Mouse (Mus musculus): ENCODE measurements around the gene Slc30a5. TPM values are rescaled to one million over a fixed set of nuclear protein-coding genes. Genes with fewer than 3 reads are reported as not detected.
"Not testable (repeated sequence)": the region's sequence is repeated elsewhere in the genome, so short reads cannot be mapped to it uniquely, and the experiment has no call there.

Slc30a5 gene
- polyA plus RNA-seq, 1 experiment from 2014 or later = 38.5 TPM

DNA sequence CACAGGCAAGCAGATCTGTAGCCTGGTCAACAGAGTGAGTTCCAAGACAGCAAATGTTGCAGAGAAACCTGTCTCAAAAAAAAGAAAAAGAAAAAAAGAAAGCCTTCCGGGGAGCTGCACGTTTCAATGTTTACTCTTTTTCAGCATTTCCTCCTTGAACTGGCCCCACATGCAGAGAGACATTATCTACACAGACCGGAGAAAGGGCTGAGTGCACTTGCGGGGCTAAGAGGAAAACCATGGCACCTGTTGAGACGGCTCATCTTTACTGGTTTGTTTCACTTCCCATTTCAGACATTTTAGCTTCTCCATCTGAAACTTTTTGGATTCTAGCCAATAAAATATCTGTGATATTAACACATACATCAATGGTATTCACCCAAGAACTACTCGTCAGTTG is 8.9 kb downstream of the Slc30a5 start:
- Histone ChIP-seq H3K36me3 (ENCODE audit: control insufficient read depth, insufficient read depth, low read length) (peaks cover 88% of the 10 kb centered on the region), H3K9me3 (ENCODE audit: control insufficient read depth, low read length) (no peaks in the 10 kb centered on the region), H3K27me3 (ENCODE audit: control insufficient read depth, insufficient read depth, low read length) (no peaks in the 10 kb centered on the region), H3K4me2 (ENCODE audit: low read length) (no peak overlapping the region), H3K4me1 (ENCODE audit: control insufficient read depth in 2 of 2, insufficient read depth in 2 of 2, low read length in 2 of 2) (no peaks in the 10 kb centered on the region), H3K27ac (replicated peaks in 1 of 2; ENCODE audit: control insufficient read depth in 1 of 2, insufficient read depth in 1 of 2, low read depth in 2 of 2, low read length in 2 of 2) (no peak overlapping the region), H3K4me3 (ENCODE audit: control insufficient read depth in 1 of 2, insufficient read depth in 1 of 2, low read depth in 1 of 2, low read length in 2 of 2) (no peak overlapping the region), H3K9ac (ENCODE audit: low read length) (no peak overlapping the region)
- 74% methylated on average over 6 of the region's 6 CpGs for WGBS
- no peak for ATAC-seq (ENCODE audit: insufficient number of reproducible peaks, insufficient read depth, low FRiP score, low read depth)

DNA sequence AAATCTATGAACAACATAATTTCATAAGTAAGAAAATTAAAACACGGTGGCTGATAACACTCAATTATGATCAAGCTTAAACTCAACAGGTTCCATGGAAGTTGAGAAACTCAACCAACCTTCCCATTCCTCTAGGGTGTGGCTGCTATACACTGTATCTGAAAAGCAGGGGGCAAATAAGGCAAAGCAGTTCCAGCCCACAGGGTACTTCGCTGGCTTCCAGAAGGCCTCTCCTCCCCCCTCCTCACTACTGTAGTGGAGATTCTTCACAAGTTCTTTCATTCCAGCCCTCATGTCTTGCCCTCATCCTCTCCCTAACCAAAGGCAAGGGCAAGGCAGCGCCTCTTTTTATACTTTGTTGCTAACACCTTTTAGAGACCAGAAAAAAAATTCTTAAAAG is 9.4 kb downstream of the Slc30a5 start:
- no peaks in the 10 kb centered on the region for H3K27me3 ChIP-seq (ENCODE audit: control insufficient read depth, insufficient read depth, low read length)
- H3K9me3 ChIP-seq (ENCODE audit: control insufficient read depth, low read length) = no peaks in the 10 kb centered on the region
- H3K4me2 ChIP-seq (ENCODE audit: low read length) = no peak overlapping the region
- H3K9ac ChIP-seq (ENCODE audit: low read length) = no peak overlapping the region
- 94% methylated on average over 3 of the region's 3 CpGs for WGBS
- H3K4me3 ChIP-seq (ENCODE audit: control insufficient read depth in 1 of 2, insufficient read depth in 1 of 2, low read depth in 1 of 2, low read length in 2 of 2) = no peak overlapping the region
- H3K36me3 ChIP-seq (ENCODE audit: control insufficient read depth, insufficient read depth, low read length) = peaks cover 92% of the 10 kb centered on the region
- no peak for ATAC-seq (ENCODE audit: insufficient number of reproducible peaks, insufficient read depth, low FRiP score, low read depth)
- H3K27ac ChIP-seq (replicated peaks in 1 of 2; ENCODE audit: control insufficient read depth in 1 of 2, insufficient read depth in 1 of 2, low read depth in 2 of 2, low read length in 2 of 2) = no peak overlapping the region
- no peaks in the 10 kb centered on the region for H3K4me1 ChIP-seq (ENCODE audit: control insufficient read depth in 2 of 2, insufficient read depth in 2 of 2, low read length in 2 of 2)

DNA sequence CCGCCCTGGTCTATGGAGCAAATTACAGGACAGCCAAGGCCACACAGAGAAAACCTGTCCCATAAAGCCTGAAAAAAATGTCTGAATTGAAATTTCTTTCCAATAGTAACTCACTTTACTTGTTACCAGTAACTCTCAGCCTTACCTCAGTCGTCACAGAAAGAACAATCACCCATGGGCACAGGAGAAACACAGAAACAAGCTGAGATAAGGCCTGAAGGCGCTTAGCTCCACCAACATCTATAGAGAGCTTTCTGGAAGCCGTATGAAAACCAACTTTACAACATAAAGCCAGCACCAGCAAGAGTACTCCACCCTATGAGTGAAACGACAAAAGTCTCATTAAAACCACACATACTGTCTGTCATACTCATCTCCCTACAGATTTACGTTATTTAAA is 18.8 kb downstream of the Slc30a5 start:
- Histone ChIP-seq H3K36me3 (ENCODE audit: control insufficient read depth, insufficient read depth, low read length) (peaks cover 90% of the 10 kb centered on the region), H3K27ac (replicated peaks in 1 of 2; ENCODE audit: control insufficient read depth in 1 of 2, insufficient read depth in 1 of 2, low read depth in 2 of 2, low read length in 2 of 2) (no peak overlapping the region), H3K4me3 (ENCODE audit: control insufficient read depth in 1 of 2, insufficient read depth in 1 of 2, low read depth in 1 of 2, low read length in 2 of 2) (no peak overlapping the region), H3K9me3 (ENCODE audit: control insufficient read depth, low read length) (no peaks in the 10 kb centered on the region), H3K27me3 (ENCODE audit: control insufficient read depth, insufficient read depth, low read length) (no peaks in the 10 kb centered on the region), H3K4me2 (ENCODE audit: low read length) (no peak overlapping the region), H3K9ac (ENCODE audit: low read length) (no peak overlapping the region), H3K4me1 (ENCODE audit: control insufficient read depth in 2 of 2, insufficient read depth in 2 of 2, low read length in 2 of 2) (no peaks in the 10 kb centered on the region)
- ATAC-seq (ENCODE audit: insufficient number of reproducible peaks, insufficient read depth, low FRiP score, low read depth) = no peak
- WGBS = 91% methylated on average over 6 of the region's 6 CpGs

DNA sequence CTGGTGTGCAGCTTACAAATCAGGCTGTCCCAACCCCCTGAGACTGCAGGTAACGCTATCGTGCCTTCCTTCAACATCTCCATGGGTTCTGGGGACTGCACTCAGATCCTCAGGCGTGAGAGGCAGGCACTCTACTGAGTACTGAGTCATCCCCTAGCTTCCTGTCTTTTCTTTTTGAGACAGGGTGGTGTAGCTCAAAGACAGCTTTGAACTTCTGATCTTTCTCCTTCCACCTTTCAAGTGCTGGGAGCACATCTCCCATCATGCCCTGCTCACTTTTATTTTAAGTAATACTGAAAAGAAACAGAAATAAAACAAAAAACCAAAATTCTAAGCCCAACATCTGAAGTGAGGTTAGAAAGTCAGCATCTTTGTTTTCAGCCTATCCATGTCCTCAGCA is 27.5 kb downstream of the Slc30a5 start:
- Histone ChIP-seq H3K4me1 (ENCODE audit: control insufficient read depth in 2 of 2, insufficient read depth in 2 of 2, low read length in 2 of 2) (no peaks in the 10 kb centered on the region), H3K9ac (ENCODE audit: low read length) (no peak overlapping the region), H3K4me3 (ENCODE audit: control insufficient read depth in 1 of 2, insufficient read depth in 1 of 2, low read depth in 1 of 2, low read length in 2 of 2) (no peak overlapping the region), H3K27me3 (ENCODE audit: control insufficient read depth, insufficient read depth, low read length) (no peaks in the 10 kb centered on the region), H3K9me3 (ENCODE audit: control insufficient read depth, low read length) (no peaks in the 10 kb centered on the region), H3K27ac (replicated peaks in 1 of 2; ENCODE audit: control insufficient read depth in 1 of 2, insufficient read depth in 1 of 2, low read depth in 2 of 2, low read length in 2 of 2) (no peak overlapping the region), H3K36me3 (ENCODE audit: control insufficient read depth, insufficient read depth, low read length) (peaks cover 86% of the 10 kb centered on the region), H3K4me2 (ENCODE audit: low read length) (no peak overlapping the region)
- WGBS = 95% methylated on average over 3 of the region's 3 CpGs
- ATAC-seq (ENCODE audit: insufficient number of reproducible peaks, insufficient read depth, low FRiP score, low read depth) = no peak

DNA sequence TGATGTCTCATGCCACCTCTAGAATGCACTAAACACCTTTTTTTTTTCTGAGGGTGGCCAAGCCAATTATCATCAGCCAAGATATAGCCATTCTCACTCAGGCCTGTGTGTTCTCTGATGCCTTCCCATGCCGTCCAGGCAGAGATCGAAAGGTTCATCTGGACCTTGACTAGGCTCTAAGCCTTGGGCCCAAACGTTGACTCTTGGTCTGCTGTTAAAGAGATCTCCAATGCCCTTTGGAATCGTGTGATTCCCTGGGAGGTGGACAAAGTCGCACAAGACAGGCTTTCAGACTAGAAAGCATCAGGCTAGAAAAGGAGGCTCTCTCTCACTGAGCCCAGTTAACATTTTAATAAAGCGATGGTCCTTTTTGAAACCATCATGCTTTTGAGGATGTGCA is 36.1 kb downstream of the Slc30a5 start:
- 89% methylated on average over 6 of the region's 6 CpGs for WGBS
- Histone ChIP-seq H3K27ac (replicated peaks in 1 of 2; ENCODE audit: control insufficient read depth in 1 of 2, insufficient read depth in 1 of 2, low read depth in 2 of 2, low read length in 2 of 2) (no peak overlapping the region), H3K9ac (ENCODE audit: low read length) (no peak overlapping the region), H3K4me1 (ENCODE audit: control insufficient read depth in 2 of 2, insufficient read depth in 2 of 2, low read length in 2 of 2) (no peaks in the 10 kb centered on the region), H3K4me3 (ENCODE audit: control insufficient read depth in 1 of 2, insufficient read depth in 1 of 2, low read depth in 1 of 2, low read length in 2 of 2) (no peak overlapping the region), H3K4me2 (ENCODE audit: low read length) (no peak overlapping the region), H3K9me3 (ENCODE audit: control insufficient read depth, low read length) (no peaks in the 10 kb centered on the region), H3K36me3 (ENCODE audit: control insufficient read depth, insufficient read depth, low read length) (peaks cover 15% of the 10 kb centered on the region), H3K27me3 (ENCODE audit: control insufficient read depth, insufficient read depth, low read length) (no peaks in the 10 kb centered on the region)
- no peak for ATAC-seq (ENCODE audit: insufficient number of reproducible peaks, insufficient read depth, low FRiP score, low read depth)

DNA sequence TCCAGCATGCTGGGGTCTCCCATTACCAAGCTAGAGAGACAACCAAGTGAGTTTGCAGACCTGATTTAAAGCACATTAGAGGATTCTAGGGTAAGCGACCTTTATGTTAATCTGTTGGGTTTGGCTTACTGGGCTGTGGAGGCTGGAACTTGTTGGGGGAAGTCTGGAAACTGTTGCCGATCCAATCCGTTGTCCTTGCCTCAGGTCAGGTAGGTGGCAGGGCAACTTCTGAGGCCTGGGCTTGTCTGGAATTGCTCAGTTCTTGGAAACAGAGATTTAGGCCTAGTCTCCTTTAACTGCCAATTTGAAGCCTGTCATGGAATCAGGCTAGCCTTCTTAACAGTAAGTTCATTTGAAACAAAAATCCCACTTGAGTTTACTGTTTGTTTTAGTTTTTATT is 44.1 kb downstream of the Slc30a5 start:
- no peak for ATAC-seq (ENCODE audit: insufficient number of reproducible peaks, insufficient read depth, low FRiP score, low read depth)
- Histone ChIP-seq H3K4me3 (ENCODE audit: control insufficient read depth in 1 of 2, insufficient read depth in 1 of 2, low read depth in 1 of 2, low read length in 2 of 2) (no peak overlapping the region), H3K9me3 (ENCODE audit: control insufficient read depth, low read length) (no peaks in the 10 kb centered on the region), H3K36me3 (ENCODE audit: control insufficient read depth, insufficient read depth, low read length) (peaks cover 10% of the 10 kb centered on the region), H3K27me3 (ENCODE audit: control insufficient read depth, insufficient read depth, low read length) (no peaks in the 10 kb centered on the region), H3K27ac (replicated peaks in 1 of 2; ENCODE audit: control insufficient read depth in 1 of 2, insufficient read depth in 1 of 2, low read depth in 2 of 2, low read length in 2 of 2) (no peak overlapping the region), H3K4me2 (ENCODE audit: low read length) (no peak overlapping the region), H3K4me1 (ENCODE audit: control insufficient read depth in 2 of 2, insufficient read depth in 2 of 2, low read length in 2 of 2) (peaks cover 2 to 16% of the 10 kb centered on the region in 2 experiments; a peak in 3 of 4 replicates), H3K9ac (ENCODE audit: low read length) (no peak overlapping the region)
- 83% methylated on average over 3 of the region's 3 CpGs for WGBS

DNA sequence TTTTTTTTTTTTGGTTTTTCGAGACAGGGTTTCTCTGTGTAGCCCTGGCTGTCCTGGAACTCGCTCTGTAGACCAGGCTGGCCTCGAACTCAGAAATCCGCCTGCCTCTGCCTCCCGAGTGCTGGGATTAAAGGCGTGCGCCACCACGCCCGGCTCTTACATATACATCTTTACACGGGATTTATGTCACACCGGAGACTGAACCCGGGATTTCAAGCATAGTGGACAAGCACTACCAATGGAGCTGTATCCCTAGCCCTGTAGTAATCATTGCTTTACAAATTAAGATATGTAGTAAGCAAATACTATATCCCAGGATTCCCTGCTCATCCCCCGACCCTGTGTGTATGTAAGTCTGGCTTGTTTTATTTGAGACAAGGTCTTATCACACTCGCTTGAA is 45.2 kb downstream of the Slc30a5 start:
- H3K27ac ChIP-seq (replicated peaks in 1 of 2; ENCODE audit: control insufficient read depth in 1 of 2, insufficient read depth in 1 of 2, low read depth in 2 of 2, low read length in 2 of 2); H3K9me3 ChIP-seq (ENCODE audit: control insufficient read depth, low read length); H3K27me3 ChIP-seq (ENCODE audit: control insufficient read depth, insufficient read depth, low read length); H3K9ac ChIP-seq (ENCODE audit: low read length); ATAC-seq (ENCODE audit: insufficient number of reproducible peaks, insufficient read depth, low FRiP score, low read depth); H3K4me3 ChIP-seq (ENCODE audit: control insufficient read depth in 1 of 2, insufficient read depth in 1 of 2, low read depth in 1 of 2, low read length in 2 of 2); H3K4me2 ChIP-seq (ENCODE audit: low read length): not testable (repeated sequence)
- 94% methylated on average over 12 of the region's 14 CpGs for WGBS
- Histone ChIP-seq H3K4me1 (ENCODE audit: control insufficient read depth in 2 of 2, insufficient read depth in 2 of 2, low read length in 2 of 2) (peaks cover 5 to 24% of the 10 kb centered on the region in 2 experiments), H3K36me3 (ENCODE audit: control insufficient read depth, insufficient read depth, low read length) (peaks cover 20% of the 10 kb centered on the region)

DNA sequence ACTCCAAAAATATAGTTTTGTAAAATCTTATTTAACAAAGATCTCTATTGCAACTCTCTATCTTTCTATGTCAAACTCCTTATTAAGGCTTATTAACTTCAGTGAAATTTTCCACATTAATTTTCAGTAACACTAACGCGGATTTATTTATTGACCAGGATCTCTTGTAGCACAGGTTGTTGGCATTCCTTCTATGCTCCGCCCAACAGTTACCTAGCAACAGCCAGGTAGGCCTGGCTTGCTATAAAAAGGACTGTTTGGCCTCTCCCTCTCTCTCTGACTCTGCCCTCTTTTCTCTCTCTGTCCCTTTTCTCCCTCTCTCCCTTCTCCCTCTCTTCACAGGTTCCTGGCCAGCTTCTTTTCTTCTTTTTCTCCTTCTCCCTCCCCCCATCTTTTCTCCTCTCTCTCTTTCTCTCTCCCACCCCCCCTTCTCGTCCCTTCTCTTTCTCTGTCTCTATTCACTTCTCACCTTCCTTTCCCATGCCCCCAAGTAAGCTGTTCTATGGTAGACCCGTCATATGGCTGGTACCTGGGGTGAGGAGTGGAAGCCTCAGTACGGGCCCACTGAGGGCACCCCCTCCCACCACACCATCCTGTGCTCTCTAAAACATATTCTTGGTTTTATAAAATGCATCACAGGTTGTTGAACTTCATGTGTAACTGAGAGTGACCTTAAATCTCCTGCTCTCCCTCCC is 45.8 kb downstream of the Slc30a5 start:
- Histone ChIP-seq H3K9me3 (ENCODE audit: control insufficient read depth, low read length) (no peaks in the 10 kb centered on the region), H3K27me3 (ENCODE audit: control insufficient read depth, insufficient read depth, low read length) (no peaks in the 10 kb centered on the region), H3K36me3 (ENCODE audit: control insufficient read depth, insufficient read depth, low read length) (peaks cover 26% of the 10 kb centered on the region), H3K9ac (ENCODE audit: low read length) (no peak overlapping the region), H3K27ac (replicated peaks in 1 of 2; ENCODE audit: control insufficient read depth in 1 of 2, insufficient read depth in 1 of 2, low read depth in 2 of 2, low read length in 2 of 2) (no peak overlapping the region), H3K4me3 (ENCODE audit: control insufficient read depth in 1 of 2, insufficient read depth in 1 of 2, low read depth in 1 of 2, low read length in 2 of 2) (no peak overlapping the region), H3K4me2 (ENCODE audit: low read length) (no peak overlapping the region), H3K4me1 (ENCODE audit: control insufficient read depth in 2 of 2, insufficient read depth in 2 of 2, low read length in 2 of 2) (peaks cover 5 to 28% of the 10 kb centered on the region in 2 experiments)
- 79% methylated on average over 6 of the region's 6 CpGs for WGBS
- ATAC-seq (ENCODE audit: insufficient number of reproducible peaks, insufficient read depth, low FRiP score, low read depth) = no peak
